Mouse (Mus musculus): Measurements from ENCODE around the gene Gm20696. TPM values are rescaled to one million over a fixed set of nuclear protein-coding genes. Genes with fewer than 3 reads are reported as not detected.

Gm20696 gene
- polyA plus RNA-seq, 1 experiment = 0.24 TPM

GRCm38 (mm10) chr6:99347836-99348235, 318.8 kb downstream of the Gm20696 start:
- Histone ChIP-seq H3K9me3 (replicated peaks; ENCODE audit: control insufficient read depth, insufficient read depth, low read length, poor library complexity, severe bottlenecking) (no peaks in the 10 kb centered on the region), H3K27ac (ENCODE audit: insufficient read depth, low read length) (no peak overlapping the region), H3K4me1 (ENCODE audit: control insufficient read depth, insufficient read depth, low read length) (no peaks in the 10 kb centered on the region), H3K4me3 (ENCODE audit: low read depth, low read length) (no peak overlapping the region), H3K36me3 (ENCODE audit: control insufficient read depth, insufficient read depth, low read length, poor library complexity, severe bottlenecking) (no peaks in the 10 kb centered on the region), H3K9ac (ENCODE audit: low read depth, poor library complexity, severe bottlenecking) (no peak overlapping the region), H3K27me3 (ENCODE audit: control insufficient read depth, insufficient read depth, low read length, poor library complexity, severe bottlenecking) (no peaks in the 10 kb centered on the region)
- TF ChIP-seq EP300 (IDR thresholded peaks at IDR 0.05; ENCODE audit: insufficient read depth, low read depth, low read length) (no peak), POLR2A (IDR thresholded peaks at IDR 0.05; ENCODE audit: insufficient read depth, low read length) (no peak), CTCF (IDR thresholded peaks at IDR 0.05; ENCODE audit: low read depth, low read length) (no peak)

DNA sequence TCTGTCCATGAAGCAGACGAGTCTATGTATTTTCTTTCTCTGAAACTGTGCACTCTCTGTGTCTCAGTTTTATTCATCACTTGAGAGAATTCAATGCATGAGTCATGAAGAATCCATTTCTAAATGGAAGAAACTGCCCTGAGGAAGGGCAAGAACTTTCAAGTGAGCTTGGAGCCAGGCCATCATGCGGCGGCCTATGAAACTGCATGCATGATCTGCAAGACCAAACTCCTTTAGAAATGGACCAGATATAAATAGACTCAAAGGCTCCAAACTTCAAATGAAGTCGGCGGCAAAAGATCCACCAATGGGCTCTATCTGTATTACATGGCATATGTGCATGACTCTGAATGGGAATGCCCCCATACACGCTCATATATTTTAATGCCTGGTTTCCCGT, 321.6 kb downstream of the Gm20696 start:
- Histone ChIP-seq H3K27ac (ENCODE audit: insufficient read depth, low read length) (no peak overlapping the region), H3K27me3 (ENCODE audit: control insufficient read depth, insufficient read depth, low read length, poor library complexity, severe bottlenecking) (no peaks in the 10 kb centered on the region), H3K4me1 (ENCODE audit: control insufficient read depth, insufficient read depth, low read length) (no peaks in the 10 kb centered on the region), H3K9me3 (replicated peaks; ENCODE audit: control insufficient read depth, insufficient read depth, low read length, poor library complexity, severe bottlenecking) (no peaks in the 10 kb centered on the region), H3K36me3 (ENCODE audit: control insufficient read depth, insufficient read depth, low read length, poor library complexity, severe bottlenecking) (no peaks in the 10 kb centered on the region), H3K9ac (ENCODE audit: low read depth, poor library complexity, severe bottlenecking) (no peak overlapping the region), H3K4me3 (ENCODE audit: low read depth, low read length) (no peak overlapping the region)
- TF ChIP-seq EP300 (IDR thresholded peaks at IDR 0.05; ENCODE audit: insufficient read depth, low read depth, low read length) (no peak), POLR2A (IDR thresholded peaks at IDR 0.05; ENCODE audit: insufficient read depth, low read length) (no peak), CTCF (IDR thresholded peaks at IDR 0.05; ENCODE audit: low read depth, low read length) (no peak)

DNA sequence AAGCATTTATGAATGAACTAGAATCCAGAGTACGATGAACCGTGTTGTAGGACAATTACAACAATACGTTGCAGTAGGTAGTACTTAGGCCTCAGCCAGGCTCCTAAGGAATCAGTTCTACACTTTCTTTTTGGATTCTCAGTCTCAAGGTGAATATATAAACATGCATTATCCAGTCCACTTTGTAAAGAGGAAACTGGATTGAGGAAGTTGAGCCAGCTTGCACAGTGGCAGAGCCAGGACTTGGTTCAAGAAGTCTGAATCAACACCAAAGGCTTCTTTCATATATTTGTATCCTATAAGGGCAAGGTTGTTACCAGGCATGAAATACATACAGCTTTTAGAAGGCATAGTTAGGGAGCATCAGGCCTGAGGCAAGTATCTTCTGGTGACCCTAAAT, 322.2 kb downstream of the Gm20696 start:
- H3K9me3 ChIP-seq (replicated peaks; ENCODE audit: control insufficient read depth, insufficient read depth, low read length, poor library complexity, severe bottlenecking) = no peaks in the 10 kb centered on the region
- no peak overlapping the region for H3K9ac ChIP-seq (ENCODE audit: low read depth, poor library complexity, severe bottlenecking)
- no peaks in the 10 kb centered on the region for H3K27me3 ChIP-seq (ENCODE audit: control insufficient read depth, insufficient read depth, low read length, poor library complexity, severe bottlenecking)
- H3K36me3 ChIP-seq (ENCODE audit: control insufficient read depth, insufficient read depth, low read length, poor library complexity, severe bottlenecking) = no peaks in the 10 kb centered on the region
- no peak overlapping the region for H3K27ac ChIP-seq (ENCODE audit: insufficient read depth, low read length)
- H3K4me3 ChIP-seq (ENCODE audit: low read depth, low read length) = no peak overlapping the region
- H3K4me1 ChIP-seq (ENCODE audit: control insufficient read depth, insufficient read depth, low read length) = no peaks in the 10 kb centered on the region
- TF ChIP-seq CTCF (IDR thresholded peaks at IDR 0.05; ENCODE audit: low read depth, low read length) (no peak), EP300 (IDR thresholded peaks at IDR 0.05; ENCODE audit: insufficient read depth, low read depth, low read length) (no peak), POLR2A (IDR thresholded peaks at IDR 0.05; ENCODE audit: insufficient read depth, low read length) (no peak)

DNA sequence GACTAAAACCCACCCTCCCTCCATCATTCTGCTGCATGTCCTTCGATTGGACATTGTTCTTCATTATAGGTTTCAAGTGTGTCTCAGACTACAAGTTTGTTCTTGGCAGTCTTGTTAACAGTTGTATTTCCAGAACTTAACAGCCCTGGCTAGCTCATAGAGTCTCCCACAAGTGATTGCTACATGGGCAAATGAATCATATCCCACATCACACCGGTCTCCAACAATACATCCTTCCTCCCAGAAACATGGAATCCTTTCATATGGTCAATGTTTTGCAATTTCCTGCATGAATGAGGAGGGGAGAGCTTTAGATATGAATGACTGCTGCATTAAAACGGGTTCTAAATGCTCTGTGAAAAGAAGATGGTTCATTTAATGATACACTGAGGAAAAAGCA, 322.8 kb downstream of the Gm20696 start:
- no peak overlapping the region for H3K4me3 ChIP-seq (ENCODE audit: low read depth, low read length)
- H3K4me1 ChIP-seq (ENCODE audit: control insufficient read depth, insufficient read depth, low read length) = no peaks in the 10 kb centered on the region
- no peak overlapping the region for H3K9ac ChIP-seq (ENCODE audit: low read depth, poor library complexity, severe bottlenecking)
- no peaks in the 10 kb centered on the region for H3K27me3 ChIP-seq (ENCODE audit: control insufficient read depth, insufficient read depth, low read length, poor library complexity, severe bottlenecking)
- H3K9me3 ChIP-seq (replicated peaks; ENCODE audit: control insufficient read depth, insufficient read depth, low read length, poor library complexity, severe bottlenecking) = no peaks in the 10 kb centered on the region
- H3K36me3 ChIP-seq (ENCODE audit: control insufficient read depth, insufficient read depth, low read length, poor library complexity, severe bottlenecking) = no peaks in the 10 kb centered on the region
- TF ChIP-seq EP300 (IDR thresholded peaks at IDR 0.05; ENCODE audit: insufficient read depth, low read depth, low read length) = no peak
- no peak for TF ChIP-seq CTCF (IDR thresholded peaks at IDR 0.05; ENCODE audit: low read depth, low read length)
- no peak for TF ChIP-seq POLR2A (IDR thresholded peaks at IDR 0.05; ENCODE audit: insufficient read depth, low read length)
- H3K27ac ChIP-seq (ENCODE audit: insufficient read depth, low read length) = no peak overlapping the region

DNA sequence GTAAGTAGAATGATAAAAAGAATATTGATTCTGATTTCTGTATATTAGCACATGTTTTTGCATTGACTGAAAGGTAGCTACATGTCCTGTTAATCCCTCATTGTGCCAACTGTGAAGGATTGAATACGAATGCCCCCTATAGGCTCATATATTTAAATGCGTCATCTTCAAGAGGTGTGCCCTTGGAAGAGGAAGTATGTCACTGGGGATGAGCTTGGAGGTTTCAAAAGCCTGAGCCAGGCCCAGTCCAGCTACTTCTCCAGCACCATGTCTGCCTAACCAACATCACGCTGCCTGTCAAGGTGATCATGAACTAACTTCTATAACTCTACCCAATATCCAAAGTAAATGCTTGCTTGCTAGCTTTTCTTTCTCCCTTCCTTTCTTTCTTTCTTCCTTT, 324.2 kb downstream of the Gm20696 start:
- no peaks in the 10 kb centered on the region for H3K27me3 ChIP-seq (ENCODE audit: control insufficient read depth, insufficient read depth, low read length, poor library complexity, severe bottlenecking)
- no peaks in the 10 kb centered on the region for H3K9me3 ChIP-seq (replicated peaks; ENCODE audit: control insufficient read depth, insufficient read depth, low read length, poor library complexity, severe bottlenecking)
- H3K27ac ChIP-seq (ENCODE audit: insufficient read depth, low read length) = no peak overlapping the region
- no peak overlapping the region for H3K9ac ChIP-seq (ENCODE audit: low read depth, poor library complexity, severe bottlenecking)
- no peaks in the 10 kb centered on the region for H3K36me3 ChIP-seq (ENCODE audit: control insufficient read depth, insufficient read depth, low read length, poor library complexity, severe bottlenecking)
- TF ChIP-seq EP300 (IDR thresholded peaks at IDR 0.05; ENCODE audit: insufficient read depth, low read depth, low read length) = no peak
- TF ChIP-seq CTCF (IDR thresholded peaks at IDR 0.05; ENCODE audit: low read depth, low read length) = no peak
- TF ChIP-seq POLR2A (IDR thresholded peaks at IDR 0.05; ENCODE audit: insufficient read depth, low read length) = no peak
- no peaks in the 10 kb centered on the region for H3K4me1 ChIP-seq (ENCODE audit: control insufficient read depth, insufficient read depth, low read length)
- H3K4me3 ChIP-seq (ENCODE audit: low read depth, low read length) = no peak overlapping the region

DNA sequence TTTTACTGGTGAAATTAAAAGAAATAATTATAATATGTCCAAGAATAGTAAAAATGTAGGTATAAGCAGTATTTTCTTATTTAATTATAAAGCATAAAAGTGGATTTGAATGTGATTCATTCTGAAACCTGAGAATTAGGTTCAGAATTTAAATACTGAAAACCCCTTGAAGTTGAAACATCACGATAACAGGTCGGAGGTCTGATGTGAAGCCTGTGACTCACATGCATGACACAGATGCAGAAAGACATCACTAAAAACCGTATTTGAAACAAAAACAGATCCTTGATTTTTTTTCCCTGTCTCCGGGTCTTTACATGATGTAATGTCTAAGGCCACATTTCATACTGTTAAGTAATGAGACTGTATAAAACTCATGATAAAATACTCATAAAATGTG, 325.7 kb downstream of the Gm20696 start:
- H3K27me3 ChIP-seq (ENCODE audit: control insufficient read depth, insufficient read depth, low read length, poor library complexity, severe bottlenecking) = no peaks in the 10 kb centered on the region
- no peaks in the 10 kb centered on the region for H3K9me3 ChIP-seq (replicated peaks; ENCODE audit: control insufficient read depth, insufficient read depth, low read length, poor library complexity, severe bottlenecking)
- no peaks in the 10 kb centered on the region for H3K4me1 ChIP-seq (ENCODE audit: control insufficient read depth, insufficient read depth, low read length)
- H3K9ac ChIP-seq (ENCODE audit: low read depth, poor library complexity, severe bottlenecking) = no peak overlapping the region
- H3K27ac ChIP-seq (ENCODE audit: insufficient read depth, low read length) = no peak overlapping the region
- TF ChIP-seq EP300 (IDR thresholded peaks at IDR 0.05; ENCODE audit: insufficient read depth, low read depth, low read length) = no peak
- TF ChIP-seq POLR2A (IDR thresholded peaks at IDR 0.05; ENCODE audit: insufficient read depth, low read length) = no peak
- no peak for TF ChIP-seq CTCF (IDR thresholded peaks at IDR 0.05; ENCODE audit: low read depth, low read length)
- no peaks in the 10 kb centered on the region for H3K36me3 ChIP-seq (ENCODE audit: control insufficient read depth, insufficient read depth, low read length, poor library complexity, severe bottlenecking)
- H3K4me3 ChIP-seq (ENCODE audit: low read depth, low read length) = no peak overlapping the region

Measured in ES-Bruce4 (cell line).